Mouse (Mus musculus) MEL-GATA-1-ER (cell line): ENCODE measurements at regions not wholly inside any gene's neighbourhood (a gene's known extent, or its start where the extent isn't known, plus 50 kb on each side); places are given as distances from the start of the nearest gene placed in this dataset.
A peak's percentile ranks its signal among the peaks of the same experiment; 100 is the strongest.
"Not testable (repeated sequence)": the region's sequence is repeated elsewhere in the genome, so short reads cannot be mapped to it uniquely, and the experiment has no call there.

Source experiments
- DNase-seq: peaks from one replicate; pipeline ENCODE4 v3.0.0-alpha.2; 2012; ENCODE audit warnings: low read depth; ENCODE audit errors: extremely low read depth

- DNase-seq, result no peak
These were observed 641.1 kb upstream of the Nrxn1 start for GRCm38 (mm10) chr17:91733927-91734324.

GRCm38 (mm10) chr17:91733174-91733926 lies 640.5 kb upstream of the Nrxn1 start:
- no peak for DNase-seq

- DNase-seq, result no peak
These were observed 617.5 kb upstream of the Nrxn1 start for GRCm38 (mm10) chr17:91710412-91710811.

GRCm38 (mm10) chr17:91691063-91691462 lies 598.2 kb upstream of the Nrxn1 start:
- no peak for DNase-seq

GRCm38 (mm10) chr17:91657449-91657848 lies 564.6 kb upstream of the Nrxn1 start:
- no peak for DNase-seq

GRCm38 (mm10) chr17:91657036-91657435 lies 564.2 kb upstream of the Nrxn1 start:
- no peak for DNase-seq

GRCm38 (mm10) chr17:91631915-91632314 lies 539.0 kb upstream of the Nrxn1 start:
- DNase-seq, result peak; percentile 61

- DNase-seq, result peak; percentile 33
These were observed 521.3 kb upstream of the Nrxn1 start for GRCm38 (mm10) chr17:91614175-91614574.

GRCm38 (mm10) chr17:91589120-91589519 lies 496.2 kb upstream of the Nrxn1 start:
- no peak for DNase-seq

GRCm38 (mm10) chr17:91551058-91551691 lies 458.3 kb upstream of the Nrxn1 start:
- DNase-seq, result not testable (repeated sequence)

GRCm38 (mm10) chr17:91531488-91531887 lies 438.6 kb upstream of the Nrxn1 start:
- peak; percentile 4 for DNase-seq

- DNase-seq, result no peak
These were observed 424.4 kb upstream of the Nrxn1 start for GRCm38 (mm10) chr17:91517256-91517655.
